Mouse (Mus musculus): ENCODE data around the gene Rlbp1.

Rlbp1 gene

GRCm38 (mm10) chr7:79376516-79377275, 10.2 kb downstream of the Rlbp1 start:
- no peak for DNase-seq (ENCODE audit: low read depth, low spot score)

GRCm38 (mm10) chr7:79375594-79375993, 11.3 kb downstream of the Rlbp1 start:
- no peak for DNase-seq (ENCODE audit: low read depth, low spot score)

- DNase-seq (ENCODE audit: low read depth, low spot score) = no peak
Observed at GRCm38 (mm10) chr7:79374017-79374416, 12.8 kb downstream of the Rlbp1 start.

- DNase-seq (ENCODE audit: low read depth, low spot score) = no peak
Observed at GRCm38 (mm10) chr7:79371321-79371879, 15.4 kb downstream of the Rlbp1 start.

GRCm38 (mm10) chr7:79369416-79369815, 17.4 kb downstream of the Rlbp1 start:
- no peak for DNase-seq (ENCODE audit: low read depth, low spot score)

- no peak for DNase-seq (ENCODE audit: low read depth, low spot score)
Observed at GRCm38 (mm10) chr7:79368664-79369063, 18.2 kb downstream of the Rlbp1 start.

- peak; percentile 43 for DNase-seq (ENCODE audit: low read depth, low spot score)
Observed at GRCm38 (mm10) chr7:79363370-79364043, 23.3 kb downstream of the Rlbp1 start.

- DNase-seq (ENCODE audit: low read depth, low spot score) = no peak
Observed at GRCm38 (mm10) chr7:79362830-79363229, 24.0 kb downstream of the Rlbp1 start.

GRCm38 (mm10) chr7:79362208-79362607, 24.6 kb downstream of the Rlbp1 start:
- peak; percentile 61 for DNase-seq (ENCODE audit: low read depth, low spot score)

GRCm38 (mm10) chr7:79360056-79360455, 26.8 kb downstream of the Rlbp1 start:
- DNase-seq (ENCODE audit: low read depth, low spot score) = no peak

- DNase-seq (ENCODE audit: low read depth, low spot score) = no peak
Observed at GRCm38 (mm10) chr7:79359183-79359435, 27.7 kb downstream of the Rlbp1 start.

- no peak for DNase-seq (ENCODE audit: low read depth, low spot score)
Observed at GRCm38 (mm10) chr7:79358350-79359182, 28.3 kb downstream of the Rlbp1 start.

GRCm38 (mm10) chr7:79349738-79350386, 37.0 kb downstream of the Rlbp1 start:
- peak; percentile 72 for DNase-seq (ENCODE audit: low read depth, low spot score)

- DNase-seq (ENCODE audit: low read depth, low spot score) = no peak
Observed at GRCm38 (mm10) chr7:79348816-79349215, 38.0 kb downstream of the Rlbp1 start.

- DNase-seq (ENCODE audit: low read depth, low spot score) = no peak
Observed at GRCm38 (mm10) chr7:79347108-79347813, 39.6 kb downstream of the Rlbp1 start.

GRCm38 (mm10) chr7:79346555-79347075, 40.2 kb downstream of the Rlbp1 start:
- no peak for DNase-seq (ENCODE audit: low read depth, low spot score)

- no peak for DNase-seq (ENCODE audit: low read depth, low spot score)
Observed at GRCm38 (mm10) chr7:79345902-79346301, 40.9 kb downstream of the Rlbp1 start.

- DNase-seq (ENCODE audit: low read depth, low spot score) = no peak
Observed at GRCm38 (mm10) chr7:79336362-79336910, 50.4 kb downstream of the Rlbp1 start.

GRCm38 (mm10) chr7:79333419-79333818, 53.4 kb downstream of the Rlbp1 start:
- DNase-seq (ENCODE audit: low read depth, low spot score) = no peak

GRCm38 (mm10) chr7:79331197-79331596, 55.7 kb downstream of the Rlbp1 start:
- DNase-seq (ENCODE audit: low read depth, low spot score) = no peak

Measured in brain, embryonic 18.5 days (tissue).